Comparison of ENCODE assay signal across 8 mouse cellular contexts in the genomic region with DNA sequence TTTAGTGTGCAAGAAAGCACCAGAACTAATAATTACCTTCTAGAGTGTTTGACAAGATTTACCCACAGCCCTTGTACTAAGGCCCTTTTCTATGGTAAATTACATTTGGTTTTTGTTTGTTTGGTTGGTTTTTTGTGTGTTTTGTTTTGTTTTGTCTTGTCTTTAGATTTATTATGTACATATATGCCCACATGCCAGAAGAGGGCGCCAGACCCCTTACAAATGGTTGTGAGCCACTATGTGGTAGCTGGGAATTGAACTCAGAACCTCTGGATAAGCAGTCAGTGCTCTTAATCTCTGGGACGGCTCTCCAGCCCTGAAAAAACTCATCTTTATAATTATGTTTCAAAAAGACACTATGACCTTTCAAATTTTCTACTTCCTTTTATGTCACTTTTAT. TPM values are rescaled to one million over a fixed set of nuclear protein-coding genes. Genes with fewer than 3 reads are reported as not detected.
DNase-seq lines count a peak whose midpoint lies in the region; ATAC-seq and TF ChIP-seq lines count a peak whose summit lies in the region.

No protein-coding gene starts in this region.

- intact Hi-C loops in gastrocnemius, postnatal 36 days (cut with DNase I), result no loop called here

- ATAC-seq in intestine, postnatal 0 days, result no peak
- no peak for ATAC-seq in intestine, embryonic 16.5 days
- ATAC-seq in liver, postnatal 0 days, result no peak

- TF ChIP-seq EP300 in liver, postnatal 0 days (IDR thresholded peaks at IDR 0.05; ENCODE audit: low read depth), result no peak

- no peak overlapping the region for H3K9ac ChIP-seq in intestine, postnatal 0 days (ENCODE audit: low read depth, low read length)
- H3K9ac ChIP-seq in intestine, embryonic 16.5 days (ENCODE audit: low read depth, low read length), result no peak overlapping the region
- no peak overlapping the region for H3K9ac ChIP-seq in liver, postnatal 0 days (replicated peaks)

- no peaks in the 10 kb centered on the region for H3K27me3 ChIP-seq in intestine, postnatal 0 days (replicated peaks; ENCODE audit: control insufficient read depth, insufficient read depth, low read length)
- no peaks in the 10 kb centered on the region for H3K27me3 ChIP-seq in intestine, embryonic 16.5 days (replicated peaks; ENCODE audit: control insufficient read depth, insufficient read depth, low read length)
- no peaks in the 10 kb centered on the region for H3K27me3 ChIP-seq in liver, postnatal 0 days (ENCODE audit: insufficient read depth, low read length)

- no peak overlapping the region for H3K4me3 ChIP-seq in intestine, postnatal 0 days (ENCODE audit: low read depth, low read length)
- H3K4me3 ChIP-seq in intestine, embryonic 16.5 days (ENCODE audit: low read length), result no peak overlapping the region
- H3K4me3 ChIP-seq in liver, postnatal 0 days (ENCODE audit: low read depth, low read length), result no peak overlapping the region

- DNase-seq in A20 (ENCODE audit: low read depth, low spot score) (peak; percentile 72), MN1 (ENCODE audit: low spot score) (peak; percentile 72)
- peak; percentile 19 to 65 for DNase-seq in cerebellum, postnatal 25 days
- peak; percentile 67 for DNase-seq in liver, postnatal 0 days
- peak; percentile 51 for DNase-seq in thymus, postnatal 25 days
- DNase-seq in gastrocnemius, postnatal 36 days, result no peak

- WGBS in intestine, postnatal 0 days, result 22% methylated on average over 2 of the region's 2 CpGs
- WGBS in intestine, embryonic 16.5 days, result 28% methylated on average over 2 of the region's 2 CpGs
- WGBS in liver, postnatal 0 days (ENCODE audit: insufficient replicate concordance), result 20% methylated on average over 2 of the region's 2 CpGs

- H3K27ac ChIP-seq in intestine, postnatal 0 days (ENCODE audit: low read depth, low read length), result no peak overlapping the region
- no peak overlapping the region for H3K27ac ChIP-seq in intestine, embryonic 16.5 days (ENCODE audit: low read length)
- H3K27ac ChIP-seq in liver, postnatal 0 days (ENCODE audit: low read depth), result no peak overlapping the region

- no peaks in the 10 kb centered on the region for H3K4me1 ChIP-seq in intestine, postnatal 0 days (replicated peaks; ENCODE audit: control insufficient read depth, insufficient read depth, low read length)
- no peaks in the 10 kb centered on the region for H3K4me1 ChIP-seq in intestine, embryonic 16.5 days (ENCODE audit: control insufficient read depth, insufficient read depth, low read length)
- H3K4me1 ChIP-seq in liver, postnatal 0 days (ENCODE audit: insufficient read depth), result no peaks in the 10 kb centered on the region

- H3K36me3 ChIP-seq in intestine, postnatal 0 days (ENCODE audit: control insufficient read depth, insufficient read depth), result no peaks in the 10 kb centered on the region
- no peaks in the 10 kb centered on the region for H3K36me3 ChIP-seq in intestine, embryonic 16.5 days (ENCODE audit: control insufficient read depth, insufficient read depth, low read length)
- H3K36me3 ChIP-seq in liver, postnatal 0 days (replicated peaks; ENCODE audit: insufficient read depth, low read length), result no peaks in the 10 kb centered on the region

- no peaks in the 10 kb centered on the region for H3K9me3 ChIP-seq in intestine, postnatal 0 days (ENCODE audit: control insufficient read depth)
- H3K9me3 ChIP-seq in intestine, embryonic 16.5 days (ENCODE audit: control insufficient read depth, low read length), result peaks cover 3% of the 10 kb centered on the region; the same call in 1 of the 2 replicates
- no peaks in the 10 kb centered on the region for H3K9me3 ChIP-seq in liver, postnatal 0 days (ENCODE audit: low read length)

- no peak overlapping the region for H3K4me2 ChIP-seq in intestine, postnatal 0 days (replicated peaks; ENCODE audit: low read depth)
- H3K4me2 ChIP-seq in intestine, embryonic 16.5 days (ENCODE audit: low read depth, low read length), result no peak overlapping the region
- H3K4me2 ChIP-seq in liver, postnatal 0 days (ENCODE audit: low read depth, low read length), result no peak overlapping the region

- peak; percentile 72 for TF ChIP-seq CTCF in intestine, postnatal 0 days (IDR thresholded peaks at IDR 0.05; ENCODE audit: low read depth)
- peak; percentile 74 for TF ChIP-seq CTCF in liver, postnatal 0 days (IDR thresholded peaks at IDR 0.05; ENCODE audit: low read depth)

RNA-seq across cellular contexts. Expression of a gene that starts 37.9 kb away (rescaled TPM):
- 0.16 and 0.23 TPM in 2 replicates for polyA plus RNA-seq in intestine, postnatal 0 days (2015; fragmentation: Nextera tagmentation; extraction: Ambion mirVana)
- polyA plus RNA-seq in intestine, embryonic 16.5 days (2015; fragmentation: Nextera tagmentation; extraction: Ambion mirVana), result 0.89 and 1.0 TPM in 2 replicates
- 0.31 and 0.49 TPM in 2 replicates for polyA plus RNA-seq in liver, postnatal 0 days (2015; fragmentation: Nextera tagmentation; extraction: Ambion mirVana)
- total RNA-seq in gastrocnemius, postnatal 36 days (2021), result 1,000 to 10,000 TPM; 1,369 to 1,614 TPM

Comparison
In these comparisons a context has a peak if more than half of its experiments do, and no peak if none do; other contexts are left out.
1. DNase-seq: peak in A20 (single experiment), MN1 (single experiment), cerebellum, postnatal 25 days (2 of 2), liver, postnatal 0 days (single experiment) and thymus, postnatal 25 days (single experiment); none in gastrocnemius, postnatal 36 days (0 of 2).